Mouse (Mus musculus) fibroblast of lung, adult 2 months (primary cell): ENCODE data around the gene Btnl2.

ENCODE experiments used
- DNase-seq: peaks from one replicate; pipeline ENCODE4 v3.0.0-alpha.2; 2011; ENCODE audit warnings: low read depth

The Btnl2 gene

DNA sequence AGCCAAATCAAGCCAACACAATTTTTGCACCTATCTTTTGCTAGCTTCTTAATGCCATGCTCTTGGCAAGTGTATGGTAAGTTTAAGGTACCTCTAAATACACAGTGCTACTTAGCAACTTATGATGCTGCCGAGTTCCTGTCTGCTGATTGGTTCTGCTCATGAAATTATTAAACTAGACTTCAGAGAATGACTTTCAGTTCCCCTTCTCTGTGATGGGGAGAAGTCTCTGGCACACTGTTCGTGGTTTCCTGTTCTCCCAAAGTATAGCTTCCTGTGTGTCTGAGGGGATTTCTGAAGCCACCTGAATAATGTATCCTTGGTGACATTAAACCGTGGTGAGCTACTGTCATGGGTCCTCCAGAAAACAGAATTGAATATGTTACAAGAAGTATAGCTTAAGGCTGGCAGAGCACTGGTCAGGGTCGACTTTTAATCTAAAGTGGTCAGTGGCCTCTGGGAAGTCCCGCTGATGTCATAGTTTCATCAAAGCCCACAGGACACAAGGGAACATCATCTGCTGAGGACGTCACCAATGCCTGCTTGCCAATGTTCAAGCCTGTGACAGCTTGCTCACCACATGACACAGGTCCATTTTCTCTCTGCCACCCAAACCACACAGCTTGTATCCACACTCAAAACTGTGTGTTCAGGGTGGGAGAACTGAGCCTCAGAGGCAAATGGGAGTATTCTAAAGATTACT lies 6.9 kb upstream of the Btnl2 start:
- peak; percentile 14 for DNase-seq

DNA sequence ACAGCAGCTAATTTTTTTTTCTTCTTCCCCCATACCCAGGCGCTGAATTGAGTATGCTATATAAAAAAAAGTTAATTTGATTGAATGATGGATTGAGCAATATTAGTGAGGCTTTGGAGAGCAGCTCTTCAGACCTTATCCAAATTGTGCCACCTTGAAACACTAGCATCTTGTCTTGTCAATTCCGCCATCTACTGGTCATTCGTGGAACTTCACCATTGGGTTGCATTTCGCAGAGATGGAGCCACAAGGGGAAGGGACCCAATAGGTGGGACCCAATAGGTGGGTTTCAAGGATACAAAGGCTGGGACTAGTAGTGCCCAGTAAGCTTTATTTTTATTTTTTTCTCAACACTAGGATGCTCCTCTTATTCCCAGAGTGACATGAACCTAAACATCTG lies 5.2 kb upstream of the Btnl2 start:
- DNase-seq: peak; percentile 21

DNA sequence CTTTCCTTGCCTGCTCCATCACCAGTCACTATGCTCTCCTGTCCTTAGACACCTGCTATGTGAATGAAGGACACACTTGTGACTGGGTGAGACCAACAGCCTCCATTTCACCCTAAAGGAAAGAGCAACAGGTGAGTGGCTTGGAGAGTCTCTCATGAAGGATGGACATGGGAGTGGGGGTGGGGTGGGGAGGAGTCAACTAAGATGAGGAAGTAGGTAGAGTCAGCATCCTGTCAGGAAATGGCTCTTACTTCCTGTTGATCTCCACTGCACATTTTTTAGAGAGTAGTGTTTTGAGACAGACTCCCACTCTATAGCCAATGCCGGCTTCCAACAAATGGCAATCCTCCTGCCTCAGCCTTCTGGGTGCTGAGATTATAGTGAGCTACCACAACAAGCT lies 318 bp downstream of the Btnl2 start:
- no peak for DNase-seq

DNA sequence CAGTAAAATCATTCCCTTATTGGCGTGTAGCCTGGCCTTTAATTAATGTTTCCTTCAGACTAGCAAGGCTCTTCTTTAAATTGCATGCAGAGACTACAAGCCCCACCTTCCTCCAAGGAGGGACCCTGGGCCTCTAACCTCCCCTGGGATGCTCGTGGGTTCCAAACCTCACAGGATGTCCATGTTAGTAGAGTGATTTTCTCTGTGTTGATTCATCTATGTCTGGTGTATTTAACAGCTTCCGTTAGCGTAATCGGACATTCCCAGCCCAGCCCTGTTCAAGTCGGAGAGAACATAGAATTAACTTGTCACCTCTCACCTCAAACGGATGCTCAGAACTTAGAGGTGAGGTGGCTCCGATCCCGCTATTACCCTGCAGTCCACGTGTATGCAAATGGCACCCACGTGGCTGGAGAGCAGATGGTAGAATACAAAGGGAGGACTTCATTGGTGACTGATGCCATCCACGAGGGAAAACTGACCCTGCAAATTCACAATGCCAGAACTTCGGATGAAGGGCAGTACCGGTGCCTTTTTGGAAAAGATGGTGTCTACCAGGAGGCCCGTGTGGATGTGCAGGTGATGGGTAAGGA lies 8.4 kb downstream of the Btnl2 start:
- no peak for DNase-seq

DNA sequence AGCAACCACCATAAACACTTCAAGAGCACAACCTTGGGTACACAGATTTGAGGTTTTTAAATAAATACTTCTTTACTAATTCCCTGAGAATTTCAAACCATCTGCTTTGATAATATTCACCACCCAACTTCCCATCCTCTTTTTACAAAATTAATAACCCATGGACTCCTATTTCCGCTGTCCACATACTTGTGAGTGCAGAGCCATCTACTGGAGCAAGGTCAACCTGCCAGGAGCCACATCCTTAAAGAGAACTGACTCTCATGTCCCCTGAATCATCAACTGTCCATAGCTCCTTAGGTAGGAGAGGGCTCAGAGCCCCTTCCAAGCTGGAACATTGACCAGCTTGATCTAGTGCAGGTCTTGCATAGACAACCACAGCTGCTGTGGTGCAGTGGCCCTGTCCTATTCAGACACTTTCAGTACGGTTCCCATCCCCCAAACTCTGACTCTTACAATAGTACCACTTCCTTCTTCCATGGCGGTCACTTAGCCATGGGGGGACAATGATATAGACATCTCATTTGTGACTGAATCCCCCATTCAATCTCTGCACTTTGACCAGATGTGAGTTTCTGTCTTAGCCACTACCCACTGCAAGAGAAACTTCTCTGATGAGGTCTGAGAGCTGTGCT lies 9.2 kb downstream of the Btnl2 start:
- DNase-seq: no peak

DNA sequence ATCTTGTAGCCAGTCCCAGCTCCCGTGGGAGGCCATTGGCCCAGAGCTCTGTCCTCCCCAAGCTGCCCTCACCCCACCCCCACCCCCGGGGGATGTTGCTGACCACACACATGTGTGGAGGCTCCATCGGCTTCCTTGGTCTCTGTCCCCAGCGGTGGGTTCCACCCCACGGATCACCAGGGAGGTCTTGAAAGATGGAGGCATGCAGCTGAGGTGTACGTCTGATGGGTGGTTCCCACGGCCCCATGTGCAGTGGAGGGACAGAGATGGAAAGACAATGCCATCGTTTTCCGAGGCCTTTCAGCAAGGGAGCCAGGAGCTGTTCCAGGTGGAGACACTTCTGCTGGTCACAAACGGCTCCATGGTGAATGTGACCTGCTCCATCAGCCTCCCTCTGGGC lies 10.4 kb downstream of the Btnl2 start:
- no peak for DNase-seq

DNA sequence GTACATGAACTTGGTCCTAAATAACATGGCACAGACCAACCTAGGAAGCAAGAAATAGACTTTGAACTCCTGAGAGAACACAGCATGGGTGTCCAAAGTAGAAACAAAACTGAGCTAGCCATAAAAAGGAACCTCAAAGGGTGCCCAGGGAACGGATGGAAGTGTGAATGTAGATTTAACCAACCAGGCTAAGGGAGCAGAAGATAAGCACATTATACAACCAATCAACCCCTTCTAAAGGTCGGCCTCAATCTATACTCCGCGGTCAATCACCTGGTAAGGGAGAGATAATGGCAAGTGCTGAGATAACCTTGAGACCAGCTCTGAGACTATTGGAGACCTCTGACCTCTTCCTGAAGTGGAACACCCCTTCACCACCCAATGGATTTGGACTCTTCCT lies 15.9 kb downstream of the Btnl2 start:
- DNase-seq: no peak

DNA sequence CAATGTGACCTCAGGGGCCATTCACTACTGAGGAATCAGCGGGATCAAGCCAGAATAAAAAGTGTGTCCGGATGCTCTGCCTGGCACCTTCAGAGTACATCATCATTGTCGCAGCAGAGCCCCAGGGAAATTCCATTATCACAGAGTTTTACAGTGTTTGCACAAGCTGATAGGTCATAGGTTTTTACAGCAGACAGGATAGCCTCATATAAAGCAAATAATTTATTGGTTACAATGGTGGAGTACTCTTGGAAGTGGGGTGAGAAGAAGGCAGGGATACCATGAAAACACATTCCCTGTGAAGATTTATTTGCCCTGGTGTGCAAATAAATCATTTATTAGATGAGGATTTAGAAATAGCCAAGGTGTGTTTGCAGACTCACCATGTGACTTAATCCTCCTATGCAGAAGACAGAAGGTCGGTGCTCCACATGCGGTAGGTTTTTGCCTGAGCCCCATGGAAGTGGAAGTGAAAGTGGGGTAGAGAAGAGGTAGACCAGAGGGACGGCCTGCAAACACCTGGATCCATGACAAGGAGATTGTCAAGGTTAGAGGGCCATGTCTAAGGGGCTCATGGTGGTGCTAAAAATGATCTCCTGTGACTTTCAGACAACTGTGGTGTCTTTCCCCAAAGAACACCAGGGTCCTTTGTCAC lies 18.6 kb downstream of the Btnl2 start:
- no peak for DNase-seq

DNA sequence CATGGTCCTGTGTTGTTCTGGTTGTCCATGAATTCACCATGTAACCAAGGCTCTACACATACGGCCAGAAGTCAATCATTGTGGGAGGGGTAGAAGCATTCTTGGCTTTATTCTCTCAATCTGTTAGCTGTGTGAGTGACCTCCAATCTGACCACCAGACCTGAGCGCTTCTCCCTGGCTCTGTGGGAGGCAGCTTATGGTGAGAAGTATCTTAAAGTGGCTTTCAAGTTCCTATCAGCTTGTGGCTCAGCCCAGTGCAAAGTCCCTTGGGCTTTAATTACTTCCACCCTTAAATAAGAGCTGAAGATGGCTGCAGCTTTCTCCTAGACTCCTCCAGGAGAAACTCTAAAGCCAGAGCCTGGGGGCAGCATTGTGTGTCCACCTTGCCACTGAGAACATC lies 22.2 kb downstream of the Btnl2 start, which contains the start of gene Btnl1:
Gene Btnl1 (plus strand): TSS at position 286 of the 400 bp plus-strand sequence.
- DNase-seq: no peak

DNA sequence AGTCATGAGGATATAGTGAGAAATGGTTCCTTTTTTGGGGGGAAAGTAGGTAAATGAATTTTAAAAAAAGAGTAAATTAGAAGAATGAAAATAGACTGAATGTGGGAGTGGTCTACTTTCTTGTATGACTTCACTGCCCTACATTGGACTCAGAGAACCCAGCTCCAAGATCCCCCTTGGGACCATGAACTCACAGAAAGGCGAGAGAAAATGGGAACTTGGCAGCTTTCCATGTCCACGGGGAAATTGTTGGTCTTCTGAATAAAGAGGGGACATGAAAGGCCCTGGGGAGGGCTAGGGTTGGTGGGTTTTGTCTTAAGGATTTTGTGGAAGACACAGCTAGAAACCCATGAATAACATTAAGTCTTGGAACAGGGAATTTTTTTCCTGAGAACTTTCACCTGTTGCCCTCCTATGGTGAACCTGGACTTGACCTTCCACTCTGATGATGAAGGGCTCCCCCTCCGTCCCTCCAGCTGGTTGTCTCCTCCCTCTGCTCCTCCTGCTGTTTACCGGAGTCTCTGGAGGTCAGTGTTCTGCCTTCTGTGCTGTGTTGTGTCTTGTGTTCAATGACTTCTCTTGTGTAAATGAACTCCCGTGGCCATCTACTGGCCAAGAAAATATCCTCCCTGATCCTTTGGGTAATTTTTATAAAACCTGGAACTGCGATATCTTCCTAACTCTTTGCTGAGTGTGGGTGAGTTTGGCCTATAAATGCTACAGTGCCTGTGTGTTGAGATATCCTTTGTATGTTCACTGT lies 23.0 kb downstream of the Btnl2 start:
- no peak for DNase-seq

DNA sequence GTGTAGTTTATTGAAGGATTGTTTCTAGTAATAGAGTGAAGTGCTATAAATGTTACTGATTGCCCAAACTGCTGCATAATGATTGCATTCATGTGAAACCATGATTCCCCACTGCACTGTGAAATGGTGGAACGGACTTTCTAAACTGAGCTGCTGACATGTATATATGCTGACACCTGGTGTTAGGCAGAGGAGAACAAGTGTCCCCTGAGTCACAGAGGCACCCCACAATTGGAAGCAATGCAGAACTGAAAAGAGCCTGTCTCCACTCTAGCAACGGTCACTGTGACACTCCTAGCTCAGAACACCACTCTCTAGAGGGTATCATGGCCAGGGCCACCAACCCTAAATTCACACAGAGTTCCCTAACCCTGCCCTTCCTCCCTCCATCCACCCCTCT lies 24.1 kb downstream of the Btnl2 start:
- no peak for DNase-seq

DNA sequence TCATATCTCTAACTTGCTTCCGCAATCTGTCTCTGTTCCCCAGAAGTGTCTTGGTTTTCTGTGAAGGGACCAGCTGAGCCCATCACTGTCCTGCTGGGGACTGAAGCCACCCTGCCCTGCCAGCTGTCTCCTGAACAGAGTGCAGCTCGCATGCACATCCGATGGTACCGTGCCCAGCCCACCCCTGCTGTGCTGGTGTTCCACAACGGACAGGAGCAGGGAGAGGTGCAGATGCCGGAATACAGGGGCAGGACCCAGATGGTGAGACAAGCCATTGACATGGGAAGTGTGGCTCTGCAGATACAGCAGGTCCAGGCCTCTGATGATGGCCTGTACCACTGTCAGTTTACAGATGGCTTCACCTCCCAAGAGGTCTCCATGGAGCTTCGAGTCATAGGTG lies 24.8 kb downstream of the Btnl2 start:
- DNase-seq: no peak

DNA sequence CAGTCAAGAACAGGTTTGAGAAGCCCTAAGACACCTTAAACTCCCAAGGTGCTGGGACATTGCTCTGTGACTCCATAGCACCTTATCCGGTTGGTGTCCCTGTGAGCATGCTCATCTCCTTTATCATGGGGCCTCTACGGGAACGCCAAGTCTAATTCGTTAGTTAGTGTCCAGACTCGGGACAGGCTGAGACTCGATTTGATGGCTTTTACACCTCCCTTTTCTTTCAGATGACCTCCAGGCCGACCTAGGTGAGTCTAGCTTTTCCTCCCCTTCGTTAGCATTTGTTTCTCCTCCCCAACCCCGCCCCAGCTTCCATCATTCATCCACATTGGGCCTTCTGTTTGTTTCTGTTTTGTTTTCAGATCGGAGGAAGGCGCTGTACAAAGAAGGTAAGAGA lies 27.3 kb downstream of the Btnl2 start:
- DNase-seq: no peak

DNA sequence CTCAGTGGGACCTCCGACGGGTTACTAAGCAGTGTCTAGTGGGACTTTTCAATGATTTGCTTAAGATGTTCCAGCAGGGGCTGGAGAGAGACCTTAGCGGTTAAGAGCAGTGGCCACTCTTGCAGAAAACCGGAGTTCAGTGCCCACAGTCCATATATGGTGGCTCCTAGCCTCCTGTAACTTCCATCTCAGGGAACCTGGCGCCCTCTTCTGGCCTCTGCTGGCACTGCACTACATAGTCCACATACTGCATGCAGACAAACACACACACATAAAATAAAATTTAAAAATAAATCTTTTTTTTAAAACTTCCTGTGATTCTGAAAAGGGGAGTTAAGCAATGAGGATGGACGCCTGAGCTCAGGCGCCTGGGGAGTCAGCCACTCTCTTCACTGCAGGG lies 28.6 kb downstream of the Btnl2 start:
- no peak for DNase-seq

DNA sequence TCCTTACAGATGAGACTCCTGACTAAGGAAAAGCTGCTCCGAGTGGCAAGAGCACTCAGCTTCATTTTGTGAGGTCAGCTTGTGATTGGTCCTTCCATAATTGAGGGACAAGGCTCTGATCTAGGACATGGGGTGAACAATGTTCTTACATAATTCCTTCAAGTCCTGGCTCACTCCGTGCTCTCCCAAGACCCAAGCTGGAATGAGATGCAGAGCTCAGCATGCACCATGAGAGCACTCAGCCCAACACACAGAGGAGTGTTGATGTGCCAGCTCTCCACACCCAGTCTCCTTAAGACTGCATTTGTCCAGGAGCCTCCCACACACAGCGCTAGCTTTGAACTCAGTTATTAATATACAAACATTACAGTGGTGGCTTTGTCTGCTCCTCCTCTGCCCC lies 30.1 kb downstream of the Btnl2 start:
- DNase-seq: no peak

DNA sequence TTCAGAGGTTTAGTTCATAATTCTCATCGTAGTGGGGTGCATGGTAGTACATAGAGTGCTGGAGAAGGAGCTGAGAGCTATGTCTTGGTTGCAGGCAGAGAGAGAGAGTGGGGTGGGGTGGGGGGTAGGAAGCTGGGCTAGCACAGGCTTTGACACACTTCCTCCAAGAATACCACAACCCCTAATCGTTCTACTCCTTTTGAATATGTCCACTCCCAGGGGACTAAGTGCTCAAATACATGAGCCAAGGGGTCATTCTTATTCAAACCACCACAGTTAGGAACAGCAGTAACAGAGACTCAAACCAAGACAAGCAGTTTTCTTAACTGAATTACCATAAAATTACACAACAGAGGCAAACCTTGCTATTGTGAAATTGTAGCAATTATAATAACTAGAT lies 32.0 kb downstream of the Btnl2 start:
- DNase-seq: no peak

DNA sequence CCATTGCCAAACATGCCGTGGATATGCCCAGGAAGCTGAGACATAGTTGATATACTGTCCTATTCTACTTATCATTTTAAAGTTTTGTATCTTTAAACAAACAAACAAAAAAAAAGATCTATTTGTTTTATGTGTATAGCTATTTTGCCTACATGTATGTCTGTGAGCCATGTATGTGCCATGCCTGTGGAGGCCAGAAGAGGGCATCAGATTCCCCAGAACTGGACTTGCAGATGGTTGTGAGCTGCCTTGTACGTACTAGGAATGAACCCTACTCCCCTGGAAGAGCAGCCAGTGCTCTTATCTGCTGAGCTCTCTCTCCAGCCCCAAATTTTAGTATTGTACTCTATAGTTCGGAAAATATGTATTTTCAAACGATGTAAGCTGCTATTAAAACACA lies 33.9 kb downstream of the Btnl2 start:
- DNase-seq: no peak

DNA sequence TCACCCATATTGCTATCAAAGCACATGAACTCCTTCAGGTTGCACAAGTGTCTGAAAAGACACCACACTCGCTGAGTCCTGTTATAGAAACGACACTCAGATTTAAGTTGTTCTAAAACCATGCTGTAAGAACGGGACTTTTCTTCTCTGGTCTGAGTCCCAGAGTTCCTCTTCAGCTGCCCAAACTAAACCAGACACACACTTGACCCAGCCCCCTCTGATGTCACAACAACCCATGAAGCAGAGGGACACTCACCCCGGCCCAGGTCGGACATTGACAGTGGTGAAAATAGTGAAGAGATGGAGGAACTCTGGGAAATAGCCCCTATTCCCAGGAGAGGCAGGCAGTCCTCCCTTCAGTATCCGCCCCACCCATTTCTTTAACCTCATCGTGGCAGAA lies 36.9 kb downstream of the Btnl2 start:
- DNase-seq: no peak

DNA sequence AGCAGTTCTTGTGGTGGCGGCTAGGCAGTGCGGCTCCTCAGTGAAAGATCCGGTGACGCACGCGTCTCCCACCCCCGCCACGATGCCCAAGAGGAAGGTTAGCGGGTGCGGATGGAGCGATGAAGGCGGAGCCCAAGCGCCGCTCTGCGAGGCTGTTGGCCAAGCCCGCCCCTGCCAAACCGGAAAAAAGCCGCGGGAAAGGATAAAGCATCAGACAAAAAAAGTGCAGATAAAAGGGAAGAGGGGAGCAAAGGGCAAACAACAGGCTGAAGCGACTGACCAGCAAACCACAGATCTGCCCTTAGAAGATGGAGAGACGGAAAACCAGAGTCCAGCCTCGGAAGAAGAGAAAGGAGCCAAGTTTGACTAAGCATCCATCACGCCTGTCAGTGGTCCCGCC lies 37.7 kb downstream of the Btnl2 start:
- no peak for DNase-seq

DNA sequence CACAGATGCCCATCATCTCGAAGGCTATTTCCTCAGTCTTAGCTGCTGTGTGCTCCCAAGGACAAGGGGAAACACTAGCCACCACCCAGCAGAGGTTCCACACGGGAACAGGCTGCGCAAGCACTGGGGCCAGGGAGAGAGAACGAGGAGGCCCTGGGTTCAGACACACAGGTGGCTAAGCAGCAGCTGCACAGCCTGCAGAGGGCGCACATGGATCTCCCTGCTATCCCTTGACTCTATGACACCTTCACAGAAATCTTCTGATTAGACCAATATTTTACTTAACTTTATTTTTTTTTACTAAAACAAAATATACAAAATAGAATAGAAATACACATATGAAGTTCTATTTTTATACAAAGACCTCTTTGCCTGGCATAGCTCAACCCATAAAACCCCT lies 42.7 kb downstream of the Btnl2 start:
- DNase-seq: no peak

DNA sequence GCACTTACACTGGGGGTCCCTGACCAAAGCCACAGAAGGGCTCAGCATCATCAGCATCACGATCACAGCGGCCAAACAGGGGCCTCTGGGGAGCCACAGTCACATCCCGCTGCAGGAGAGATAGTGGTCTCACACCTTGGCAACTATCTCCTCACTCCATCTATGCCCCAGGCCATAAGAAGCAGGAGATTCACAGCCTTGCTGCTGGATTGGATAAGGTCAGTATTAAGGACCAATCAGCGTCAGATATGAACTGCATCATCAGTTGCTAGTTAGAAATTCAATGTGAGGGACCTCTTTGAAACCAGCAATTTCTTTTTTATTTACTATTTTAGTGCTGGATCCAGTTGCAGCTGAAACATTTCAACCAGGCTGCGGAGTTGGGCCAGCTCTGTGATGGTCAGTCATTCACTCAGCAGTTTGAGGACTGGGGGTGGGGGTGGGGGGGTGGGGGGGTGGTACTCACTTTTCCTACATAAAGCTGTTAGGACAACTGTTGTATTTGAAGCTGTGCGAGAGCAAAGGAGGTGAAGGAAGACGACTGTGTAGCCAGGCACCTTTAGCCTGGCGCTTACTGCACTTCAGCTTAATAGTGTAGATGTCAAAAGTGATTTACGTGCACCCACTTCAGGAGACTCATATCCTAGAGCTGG lies 43.6 kb downstream of the Btnl2 start:
- peak; percentile 80 for DNase-seq
